Mouse (Mus musculus) kidney, adult 18-20 months (tissue): ENCODE results near the gene Erlin1.

Source experiments
- DNase-seq: peaks from one replicate; pipeline ENCODE4 v3.0.0; 2021

The Erlin1 gene

GRCm38 (mm10) chr19:44069121-44069913 is at the start of gene Erlin1:
Gene Erlin1 (minus strand): TSS chr19:44069785.
- DNase-seq: peak; percentile 92

DNA sequence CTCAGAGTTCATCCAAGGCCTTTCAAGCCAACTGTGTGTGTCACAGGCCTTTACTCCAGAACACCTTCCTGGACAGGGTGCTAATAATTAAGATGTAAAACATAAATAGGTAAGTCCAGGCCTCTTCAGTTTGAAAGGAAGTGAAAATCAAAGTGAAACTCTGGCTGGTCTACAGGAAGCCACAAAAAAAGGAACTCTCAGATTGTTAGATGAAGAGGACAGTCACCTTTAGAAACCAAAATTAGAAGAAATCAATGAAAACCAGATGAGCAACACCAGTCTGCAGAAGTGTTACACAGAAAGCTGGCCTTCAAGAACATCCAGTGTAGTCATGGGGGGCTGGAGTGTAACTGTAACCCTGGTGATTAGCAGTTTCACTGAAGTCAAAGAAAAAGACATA is 48.2 kb upstream of the Erlin1 start:
- DNase-seq: no peak

DNA sequence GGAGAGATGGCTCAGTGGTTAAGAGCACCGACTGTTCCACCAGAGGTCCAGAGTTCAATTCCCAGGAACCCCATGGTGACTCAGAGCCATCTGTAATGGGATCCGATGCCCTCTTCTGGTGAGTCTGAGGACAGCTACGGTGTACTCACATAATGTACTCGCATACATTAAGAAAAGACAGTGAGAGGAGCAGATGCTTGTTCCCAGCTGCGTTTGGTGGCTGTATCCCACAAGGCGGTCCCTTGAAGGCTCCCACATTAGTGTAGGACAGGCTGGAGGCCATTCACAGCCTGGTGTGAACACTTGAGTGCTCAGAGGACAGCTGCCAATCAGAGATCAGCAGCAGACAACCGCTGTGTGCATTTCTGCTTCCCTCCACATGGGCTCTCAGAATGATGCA is 42.1 kb upstream of the Erlin1 start:
- DNase-seq: peak; percentile 15

DNA sequence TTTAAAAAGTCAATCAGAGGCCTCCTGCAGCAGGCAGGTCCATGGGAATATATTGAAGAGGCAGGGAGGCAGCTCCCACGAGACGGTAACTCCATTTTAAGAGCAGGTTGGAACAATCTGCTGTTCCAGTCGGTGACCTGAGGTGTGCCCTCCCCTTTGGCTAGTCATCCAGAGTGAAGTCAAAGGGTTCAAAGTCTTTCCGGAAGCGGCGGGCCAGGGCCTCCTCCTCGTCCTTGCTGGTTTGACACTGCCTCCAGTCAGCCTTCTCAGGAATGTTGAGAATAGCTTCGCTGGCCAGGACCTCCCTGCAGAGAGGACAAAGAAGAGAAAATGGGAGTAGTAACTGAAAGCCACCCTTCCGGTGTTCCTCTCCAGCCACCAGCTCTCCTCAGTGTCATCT is 40.8 kb upstream of the Erlin1 start:
- DNase-seq: peak; percentile 74

DNA sequence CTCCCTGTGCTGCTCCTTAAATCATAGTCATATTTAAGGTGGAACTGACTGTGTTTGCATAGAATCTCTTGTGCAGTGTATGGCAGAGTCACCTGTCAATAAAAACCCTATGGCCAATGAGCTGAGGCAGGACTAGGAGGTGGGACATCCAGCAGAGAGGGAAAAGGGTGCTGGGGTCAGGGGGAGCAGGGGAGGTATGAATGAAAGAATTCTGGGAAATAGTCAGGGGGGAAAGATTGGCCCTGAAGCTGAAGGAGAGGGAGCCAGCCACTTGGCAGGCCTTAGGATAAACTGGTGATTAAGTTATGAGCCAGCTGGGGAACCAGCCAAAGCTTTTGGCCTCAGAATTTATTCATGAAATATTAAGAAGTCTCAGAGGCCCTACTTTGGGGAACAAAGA is 39.4 kb upstream of the Erlin1 start:
- DNase-seq: peak; percentile 43

DNA sequence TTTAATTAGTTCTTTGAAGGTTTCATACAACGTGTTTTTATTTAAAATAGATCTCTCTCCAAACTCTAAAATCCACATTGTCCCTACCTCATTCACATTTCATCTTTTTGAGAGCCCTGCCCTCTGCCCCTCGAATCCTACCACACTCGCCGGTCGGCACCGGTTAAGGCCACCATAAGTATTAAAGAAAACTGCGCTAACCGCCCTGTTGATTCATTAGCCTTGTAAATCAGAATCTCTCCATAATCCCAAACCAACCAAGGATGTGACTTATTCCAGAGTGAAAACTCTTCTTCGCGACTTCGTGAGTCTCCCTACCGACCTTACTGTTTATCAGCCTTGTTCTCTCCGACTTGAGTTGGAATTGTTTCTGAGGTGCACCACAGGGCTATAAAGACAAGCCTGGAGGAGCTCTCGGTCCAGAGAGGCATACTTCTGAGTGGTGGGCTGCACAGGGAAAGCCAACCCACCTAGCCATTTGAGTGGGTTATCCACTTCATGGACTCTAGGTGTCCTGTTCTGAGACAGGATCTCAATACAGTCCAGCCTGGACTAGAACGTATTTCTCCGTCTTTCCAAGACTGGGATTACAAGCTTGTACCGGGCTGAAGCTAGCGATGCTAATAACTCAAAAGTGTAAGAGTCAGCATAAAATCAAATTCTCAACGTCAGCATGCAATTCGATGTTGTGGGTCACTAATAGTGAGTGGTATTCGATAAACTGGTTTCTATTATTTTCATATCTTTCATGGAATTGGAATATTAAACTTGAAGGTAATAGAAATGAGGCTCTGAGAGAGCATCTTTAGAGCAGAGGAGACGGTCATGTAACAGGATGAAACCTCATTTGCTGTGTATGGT is 38.3 kb upstream of the Erlin1 start:
- no peak for DNase-seq

GRCm38 (mm10) chr19:44106831-44107660 is 37.5 kb upstream of the Erlin1 start, which contains the start of gene Chuk:
Gene Chuk (minus strand): TSS chr19:44107480.
- peak; percentile 96 for DNase-seq

DNA sequence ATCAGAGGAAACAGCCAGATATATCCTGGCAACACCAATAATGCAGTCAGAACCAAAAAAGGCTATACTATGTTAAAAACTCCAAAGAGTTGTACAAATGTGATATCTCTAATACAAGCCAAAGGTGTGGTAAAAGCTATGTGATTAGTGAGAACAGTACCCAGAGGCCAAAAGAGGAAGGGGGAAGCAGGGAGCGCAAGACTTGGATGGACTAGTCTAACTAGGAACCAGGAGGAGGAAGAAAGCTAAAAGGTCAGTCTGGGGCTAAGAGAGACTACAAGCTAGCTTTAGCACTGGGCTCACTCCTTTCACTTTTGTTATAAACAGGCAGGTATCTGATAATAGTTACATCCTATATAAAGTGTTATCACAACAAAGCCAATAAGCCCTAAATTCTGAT is 34.8 kb upstream of the Erlin1 start:
- DNase-seq: no peak

DNA sequence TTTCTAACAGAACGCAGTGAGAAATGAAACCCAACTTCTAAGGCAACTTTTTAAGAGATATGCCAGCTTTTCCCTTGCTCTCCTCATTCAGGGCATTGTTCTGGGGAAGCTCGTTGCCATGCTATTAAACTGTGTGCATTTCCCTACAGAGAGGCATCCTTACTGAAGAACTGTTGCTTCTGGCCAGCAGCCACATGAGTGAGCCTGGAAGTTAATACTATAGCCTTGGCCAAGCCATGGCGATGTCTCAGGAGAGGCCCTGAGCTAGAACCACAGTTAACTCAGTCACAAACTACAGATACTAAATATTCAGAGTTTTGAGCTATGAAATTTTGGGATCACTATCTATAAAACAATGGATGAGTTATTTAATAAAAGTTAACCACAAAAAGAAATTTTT is 33.4 kb upstream of the Erlin1 start:
- DNase-seq: no peak

GRCm38 (mm10) chr19:44100840-44101239 is 31.3 kb upstream of the Erlin1 start:
- no peak for DNase-seq

- DNase-seq: no peak
Measured at GRCm38 (mm10) chr19:44086278-44086677, 16.7 kb upstream of the Erlin1 start.

DNA sequence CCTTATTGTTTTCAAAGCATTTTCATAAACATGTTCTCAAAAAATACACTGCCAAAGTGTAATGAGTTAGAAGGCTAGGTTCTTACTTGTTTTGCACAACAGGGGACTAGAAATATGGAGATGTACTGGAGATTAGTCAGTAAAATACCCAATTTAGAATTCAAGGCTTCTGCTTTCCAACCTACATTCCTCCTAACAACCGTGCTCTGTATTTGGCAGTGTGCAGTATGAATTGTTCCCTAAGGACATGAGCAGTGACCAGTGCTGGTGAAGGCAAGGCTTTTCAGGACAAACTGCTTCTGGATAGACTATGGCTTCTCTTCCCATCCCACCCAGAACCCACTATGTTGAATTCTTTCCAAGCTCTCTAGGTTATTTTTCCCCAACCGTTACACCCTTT is 11.3 kb upstream of the Erlin1 start:
- no peak for DNase-seq

DNA sequence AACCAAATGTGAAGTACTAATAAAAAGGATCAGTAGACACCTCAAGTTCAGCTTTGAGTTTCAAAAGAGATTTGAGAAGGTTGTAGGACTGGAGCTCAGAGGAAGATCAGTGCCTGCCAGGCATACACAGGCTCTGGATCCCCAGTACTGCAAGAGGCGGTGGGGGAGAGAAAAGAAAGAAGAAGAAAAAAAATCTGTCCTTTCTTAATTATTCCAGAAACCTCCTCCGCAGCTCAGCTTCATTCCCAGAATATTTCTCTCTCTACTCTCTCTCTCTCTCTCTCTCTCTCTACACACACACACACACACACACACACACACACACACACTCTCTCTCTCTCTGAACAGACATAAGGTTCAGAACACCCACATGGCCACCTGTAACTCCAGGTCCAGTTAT is 10.4 kb upstream of the Erlin1 start:
- DNase-seq: no peak

DNA sequence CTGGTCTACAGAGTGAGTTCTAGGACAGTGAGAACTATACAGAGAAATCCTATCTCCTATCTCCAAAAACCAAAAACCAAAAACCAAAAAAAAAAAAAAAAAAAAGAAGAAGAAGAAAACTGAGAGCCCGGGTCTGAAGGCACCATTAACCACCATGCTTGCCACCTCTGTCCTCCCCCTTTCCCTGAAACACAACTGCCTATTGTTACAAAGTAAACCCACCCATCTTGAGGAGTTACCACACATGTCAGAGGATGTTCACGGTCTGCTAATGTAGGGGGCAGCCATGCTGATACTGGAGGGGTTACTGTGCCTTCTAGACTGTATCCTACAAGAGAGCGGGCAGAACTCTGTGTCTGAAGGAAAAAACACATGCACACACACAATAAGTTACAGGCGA is 7.4 kb upstream of the Erlin1 start:
- DNase-seq: no peak

- DNase-seq: no peak
Measured at GRCm38 (mm10) chr19:44076457-44076856, 6.9 kb upstream of the Erlin1 start.

GRCm38 (mm10) chr19:44074986-44075385 is 5.4 kb upstream of the Erlin1 start:
- DNase-seq: no peak

DNA sequence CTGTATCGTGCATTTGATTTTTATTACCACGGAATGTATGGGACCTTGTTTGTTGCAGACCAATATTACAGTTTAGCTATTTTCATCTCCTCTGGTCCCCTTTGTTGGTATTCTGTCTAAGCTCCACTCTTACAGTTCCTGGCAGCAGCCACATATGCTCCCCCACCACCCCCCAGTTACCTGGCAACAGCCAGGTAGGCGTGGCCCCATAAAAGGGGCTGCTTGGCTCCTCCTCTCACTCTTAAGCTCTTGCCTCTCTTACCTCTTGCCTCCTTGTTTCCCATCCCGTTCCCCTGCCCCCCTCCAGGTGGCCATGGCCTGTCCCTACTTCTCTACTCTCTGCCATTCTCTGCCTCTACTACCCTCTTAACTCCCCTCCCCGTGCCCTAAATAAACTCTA is 1.6 kb upstream of the Erlin1 start:
- no peak for DNase-seq

- DNase-seq: no peak
Measured at GRCm38 (mm10) chr19:44069914-44070232, 288 bp upstream of the Erlin1 start.

DNA sequence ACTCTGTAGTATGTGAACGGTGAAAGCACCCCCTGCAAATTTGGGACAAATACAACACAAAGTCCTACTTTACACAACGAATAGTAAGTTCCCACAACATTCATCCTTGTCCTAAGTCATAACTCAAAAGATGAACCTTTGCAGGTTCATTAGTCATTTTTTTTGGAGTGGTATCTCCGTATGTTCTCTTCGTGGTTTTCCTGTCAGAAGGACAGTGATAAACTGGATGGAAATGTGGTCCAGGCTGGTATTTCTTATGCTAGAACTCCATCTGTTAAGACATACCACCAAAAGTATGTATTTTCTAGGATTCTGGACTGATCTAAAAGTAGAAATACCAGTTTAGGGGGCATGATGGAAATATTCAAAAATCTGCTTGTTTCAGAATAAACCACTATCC is 1.4 kb downstream of the Erlin1 start:
- no peak for DNase-seq

- DNase-seq: peak; percentile 57
Measured at GRCm38 (mm10) chr19:44067323-44068049, 2.1 kb downstream of the Erlin1 start.

- DNase-seq: no peak
Measured at GRCm38 (mm10) chr19:44064734-44065133, 4.9 kb downstream of the Erlin1 start.

- DNase-seq: peak; percentile 43
Measured at GRCm38 (mm10) chr19:44063773-44064172, 5.8 kb downstream of the Erlin1 start.

GRCm38 (mm10) chr19:44060226-44060625 is 9.4 kb downstream of the Erlin1 start:
- DNase-seq: no peak
